Mouse (Mus musculus): Measurements from ENCODE around the gene Uvrag. TPM values are rescaled to one million over a fixed set of nuclear protein-coding genes. Genes with fewer than 3 reads are reported as not detected.

Gene Uvrag
- total and polyA plus RNA-seq, 3 experiments, result 18.5 to 50.4 (median 30.0) TPM

- DNase-seq, result no peak
Observed at GRCm38 (mm10) chr7:99059934-99060333, 81.0 kb downstream of the Uvrag start.

- DNase-seq, result peak; percentile 51
Observed at GRCm38 (mm10) chr7:99057053-99057630, 83.8 kb downstream of the Uvrag start.

- no peak for DNase-seq
Observed at GRCm38 (mm10) chr7:99053626-99054025, 87.3 kb downstream of the Uvrag start.

GRCm38 (mm10) chr7:99052471-99053241 lies 88.3 kb downstream of the Uvrag start:
- no peak for DNase-seq

GRCm38 (mm10) chr7:99050882-99051281 lies 90.1 kb downstream of the Uvrag start:
- no peak for DNase-seq

- DNase-seq, result no peak
Observed at GRCm38 (mm10) chr7:99049897-99050296, 91.0 kb downstream of the Uvrag start.

- DNase-seq, result peak; percentile 10
Observed at GRCm38 (mm10) chr7:99046545-99047206, 94.3 kb downstream of the Uvrag start.

- no peak for DNase-seq
Observed at GRCm38 (mm10) chr7:99045525-99045924, 95.4 kb downstream of the Uvrag start.

- no peak for DNase-seq
Observed at GRCm38 (mm10) chr7:99043923-99044322, 97.0 kb downstream of the Uvrag start.

- no peak for DNase-seq
Observed at GRCm38 (mm10) chr7:99043322-99043721, 97.6 kb downstream of the Uvrag start.

- DNase-seq, result no peak
Observed at GRCm38 (mm10) chr7:99041818-99042217, 99.1 kb downstream of the Uvrag start.

GRCm38 (mm10) chr7:99039912-99040311 lies 101.0 kb downstream of the Uvrag start:
- no peak for DNase-seq

GRCm38 (mm10) chr7:99036284-99036683 lies 104.7 kb downstream of the Uvrag start:
- DNase-seq, result no peak

- no peak for DNase-seq
Observed at GRCm38 (mm10) chr7:99034909-99035308, 106.0 kb downstream of the Uvrag start.

- no peak for DNase-seq
Observed at GRCm38 (mm10) chr7:99033838-99034237, 107.1 kb downstream of the Uvrag start.

GRCm38 (mm10) chr7:99033314-99033713 lies 107.6 kb downstream of the Uvrag start:
- DNase-seq, result no peak

- DNase-seq, result no peak
Observed at GRCm38 (mm10) chr7:99032051-99032450, 108.9 kb downstream of the Uvrag start.

- no peak for DNase-seq
Observed at GRCm38 (mm10) chr7:99028108-99028507, 112.8 kb downstream of the Uvrag start.

- DNase-seq, result no peak
Observed at GRCm38 (mm10) chr7:99027185-99027584, 113.8 kb downstream of the Uvrag start.

GRCm38 (mm10) chr7:99025989-99026388 lies 115.0 kb downstream of the Uvrag start:
- no peak for DNase-seq

- DNase-seq, result no peak
Observed at GRCm38 (mm10) chr7:99025265-99025664, 115.7 kb downstream of the Uvrag start.

- DNase-seq, result peak; percentile 28
Observed at GRCm38 (mm10) chr7:99024791-99025190, 116.2 kb downstream of the Uvrag start.

GRCm38 (mm10) chr7:99023931-99024330 lies 117.0 kb downstream of the Uvrag start:
- no peak for DNase-seq

Data from adrenal gland, adult 2 months (tissue).